Mouse (Mus musculus): Measurements from ENCODE around the gene Mecr.
A peak's percentile ranks its signal among the peaks of the same experiment; 100 is the strongest.
"Not testable (repeated sequence)": the region's sequence is repeated elsewhere in the genome, so short reads cannot be mapped to it uniquely, and the experiment has no call there.

Mecr gene

DNA sequence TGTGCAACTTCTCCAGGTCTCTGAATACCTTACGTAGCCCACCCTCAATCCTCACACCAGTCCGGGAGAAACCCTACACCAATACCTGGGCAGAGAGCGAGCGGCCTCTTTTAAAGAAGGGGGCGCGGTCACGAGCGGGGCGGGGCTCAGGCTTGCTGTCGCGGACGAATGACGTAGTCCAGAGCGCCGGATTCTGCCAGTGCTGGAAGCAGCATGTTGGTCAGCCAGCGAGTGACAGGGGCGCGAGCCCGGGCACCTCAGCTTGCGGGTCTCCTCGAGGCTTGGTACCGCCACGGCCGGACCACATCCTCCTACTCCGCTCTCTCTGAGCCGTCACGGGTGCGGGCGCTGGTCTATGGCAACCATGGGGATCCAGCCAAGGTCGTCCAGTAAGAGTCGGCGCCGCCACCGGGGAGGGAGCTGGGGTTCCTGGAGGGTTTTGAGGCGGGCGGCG is at the start of gene Mecr:
Gene Mecr, plus strand, starts transcription at position 181 of the 454 bp plus-strand sequence.
- DNase-seq (ENCODE audit: low spot score) = peak; percentile 84

DNA sequence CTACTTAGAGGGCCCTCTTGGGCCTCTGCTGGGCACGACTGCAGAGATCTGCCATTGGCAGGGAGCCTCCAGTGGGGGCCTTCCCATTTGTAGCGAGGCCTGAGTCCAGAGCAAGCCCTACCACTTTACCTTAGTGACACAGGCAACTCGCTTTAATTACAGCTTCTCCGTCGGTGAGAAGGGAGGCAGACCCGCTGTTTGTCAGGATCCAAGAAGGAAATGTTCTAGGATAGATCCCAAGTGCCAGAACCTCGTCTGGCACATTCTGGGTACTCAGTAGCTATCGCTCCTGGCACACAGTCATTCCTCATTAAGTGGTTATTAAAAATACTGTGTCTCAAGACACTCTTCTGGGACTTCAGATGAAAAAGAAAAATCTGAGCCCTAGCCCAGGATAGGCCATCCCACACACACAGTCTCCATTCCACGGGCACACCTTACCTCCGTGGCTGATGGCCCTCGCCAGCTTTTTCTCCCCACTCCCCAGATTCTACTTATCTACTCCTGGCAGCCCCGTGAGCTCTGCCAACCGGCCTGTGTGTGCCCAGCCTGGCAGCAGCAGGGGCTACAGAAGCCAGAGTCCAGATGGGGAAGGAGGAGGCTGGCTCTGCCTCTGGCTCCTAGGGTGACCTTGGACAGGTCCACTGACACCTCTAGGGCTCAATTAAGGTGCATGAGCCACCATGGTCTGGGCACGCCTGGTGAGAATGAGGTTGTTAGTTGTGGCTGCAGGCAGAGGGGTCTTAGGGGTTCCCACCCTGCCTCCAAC is 46.8 kb upstream of the Mecr start:
- DNase-seq (ENCODE audit: low spot score) = no peak

DNA sequence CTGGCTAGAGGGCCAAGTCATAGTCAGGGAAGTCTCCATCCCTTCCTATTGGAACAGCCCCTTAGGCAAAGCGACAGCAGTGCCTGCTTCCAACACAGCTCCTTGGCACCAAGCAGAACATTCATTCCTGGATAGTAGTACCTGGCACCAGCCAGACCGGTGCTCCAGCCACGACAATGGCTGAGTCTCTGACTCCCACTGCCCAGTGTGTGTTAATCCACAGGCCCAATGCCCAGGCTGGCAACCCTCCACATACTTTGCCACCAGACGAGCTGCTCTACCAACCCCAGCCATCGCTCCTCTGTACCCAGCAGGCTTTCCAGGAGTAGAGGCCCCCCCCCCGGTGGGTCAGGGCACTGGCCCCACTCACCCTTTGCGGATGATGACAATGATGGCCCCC is 45.8 kb upstream of the Mecr start:
- no peak for DNase-seq (ENCODE audit: low spot score)

DNA sequence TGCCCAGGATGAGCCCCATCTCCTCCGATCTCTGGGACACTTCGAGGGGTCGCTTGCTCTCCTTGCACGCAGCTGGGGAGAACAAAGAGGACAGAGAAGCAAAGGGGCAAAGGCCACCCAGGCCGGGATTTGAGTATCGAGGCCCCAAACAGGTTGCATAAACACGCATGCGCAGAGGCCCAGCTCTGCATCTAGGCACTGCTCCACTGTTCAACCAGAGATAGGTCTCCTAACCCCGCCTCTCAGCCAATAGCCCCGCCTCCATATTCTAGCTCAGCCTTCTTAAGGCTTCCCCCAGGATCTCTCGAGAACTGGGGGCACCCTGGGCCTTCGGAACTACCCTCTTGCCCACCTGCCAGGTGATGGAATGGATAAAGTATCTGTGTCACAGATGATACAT is 45.4 kb upstream of the Mecr start:
- DNase-seq (ENCODE audit: low spot score) = no peak

DNA sequence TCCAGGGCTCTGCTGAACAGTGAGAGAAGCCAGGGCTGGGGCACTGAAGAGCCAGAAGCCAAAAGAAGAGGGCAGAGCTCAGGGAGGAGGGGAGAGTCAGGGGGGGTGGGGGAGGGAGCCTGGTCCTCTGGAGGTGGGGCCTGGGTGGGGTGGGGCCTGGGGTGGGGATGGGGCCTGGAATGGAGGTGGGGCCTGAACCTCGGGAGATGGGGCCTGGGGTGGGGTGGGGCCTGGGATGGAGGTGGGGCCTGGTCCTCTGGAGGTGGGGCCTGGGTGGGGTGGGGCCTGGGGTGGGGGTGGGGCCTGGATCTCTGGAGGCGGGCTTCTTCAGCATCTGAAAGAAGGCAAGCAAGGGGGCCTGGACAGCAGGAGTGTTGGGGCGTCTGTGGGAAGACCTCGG is 44.3 kb upstream of the Mecr start:
- DNase-seq (ENCODE audit: low spot score) = no peak

DNA sequence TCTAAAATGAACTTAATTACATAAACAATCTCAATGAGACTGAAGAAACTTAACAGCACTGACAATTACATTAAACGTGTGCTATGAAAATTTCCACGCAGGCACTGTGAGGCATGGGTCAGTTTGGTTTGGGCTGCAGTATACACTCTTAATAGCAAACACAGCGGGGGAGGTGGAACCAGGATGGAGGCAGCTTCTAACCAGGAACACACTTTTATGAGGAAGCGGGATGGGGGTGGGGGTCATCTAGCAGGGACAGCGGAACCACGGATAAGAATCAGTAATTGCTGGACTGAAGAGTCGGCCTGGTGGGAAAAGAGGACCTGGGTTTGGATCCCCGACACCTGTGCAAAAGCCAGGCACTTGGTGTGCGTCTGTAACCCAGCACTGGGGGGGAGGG is 39.4 kb upstream of the Mecr start:
- DNase-seq (ENCODE audit: low spot score) = no peak

DNA sequence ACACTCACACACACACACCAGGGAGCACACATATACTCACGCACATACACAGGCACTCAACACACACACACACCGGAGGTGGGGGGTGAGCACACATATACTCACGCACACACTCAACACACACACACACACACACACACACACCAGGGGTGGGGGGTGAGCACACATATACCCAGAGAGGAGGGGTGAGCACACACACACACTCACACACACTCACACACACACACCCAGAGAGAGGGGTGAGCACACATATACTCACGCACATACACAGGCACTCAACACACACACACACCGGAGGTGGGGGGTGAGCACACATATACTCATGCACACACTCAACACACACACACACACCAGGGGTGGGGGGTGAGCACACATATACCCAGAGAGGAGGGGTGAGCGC is 38.5 kb upstream of the Mecr start:
- not testable (repeated sequence) for DNase-seq (ENCODE audit: low spot score)

DNA sequence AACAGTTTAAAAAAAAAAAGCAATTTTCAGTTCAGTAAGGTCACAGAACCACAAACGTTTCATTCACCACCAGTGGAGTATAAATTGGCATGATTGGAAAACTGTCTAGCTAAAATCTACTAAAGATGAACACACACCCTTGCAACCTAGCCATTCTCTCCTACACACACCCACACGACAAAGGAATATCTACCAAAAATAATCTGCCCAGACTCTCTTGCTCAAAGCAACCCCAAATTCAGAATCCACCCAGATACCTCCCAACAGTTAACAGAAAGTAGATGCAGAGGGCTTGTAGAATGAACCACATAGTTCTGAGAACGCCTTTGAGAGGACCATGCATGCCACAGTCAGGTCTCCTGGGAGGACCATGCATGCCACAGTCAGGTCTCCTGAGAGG is 38.0 kb upstream of the Mecr start:
- DNase-seq (ENCODE audit: low spot score) = no peak

DNA sequence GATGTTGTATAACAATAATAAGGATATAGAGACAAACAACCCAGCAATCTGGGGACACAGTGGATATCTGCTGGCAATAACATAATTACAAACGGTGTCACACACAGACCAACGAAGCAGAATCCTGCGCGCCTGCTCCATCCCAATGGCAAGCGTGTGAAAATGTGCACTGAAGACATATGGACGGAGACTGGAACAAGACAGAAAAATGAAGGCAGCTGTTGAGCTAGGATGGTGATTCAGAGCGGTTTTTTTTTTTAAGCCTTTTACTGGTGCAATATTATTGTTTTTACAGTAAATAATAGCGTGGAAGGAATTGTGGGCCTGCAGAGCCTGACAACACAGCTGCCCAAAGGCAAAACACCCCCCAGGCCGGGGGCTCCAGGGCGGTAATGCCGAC is 30.8 kb upstream of the Mecr start:
- DNase-seq (ENCODE audit: low spot score) = no peak

DNA sequence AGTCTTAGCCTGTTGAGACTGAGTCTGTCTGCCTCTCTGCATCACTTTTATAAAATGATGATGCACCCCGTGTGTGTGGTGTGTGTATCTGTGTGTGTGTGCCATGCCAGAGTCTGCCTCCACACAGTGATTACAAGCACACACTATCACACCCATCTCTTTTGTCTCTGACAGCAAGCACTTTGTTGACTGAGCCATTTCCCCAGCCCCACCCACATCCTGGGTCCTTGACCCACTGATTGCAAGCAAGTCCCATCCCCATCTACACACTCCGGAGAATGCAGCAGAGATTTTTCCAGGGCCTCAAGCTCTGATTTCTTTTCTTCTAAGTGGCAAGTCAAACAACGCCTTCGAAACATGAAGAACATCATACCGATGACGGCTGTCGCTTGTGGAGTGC is 29.5 kb upstream of the Mecr start:
- no peak for DNase-seq (ENCODE audit: low spot score)

DNA sequence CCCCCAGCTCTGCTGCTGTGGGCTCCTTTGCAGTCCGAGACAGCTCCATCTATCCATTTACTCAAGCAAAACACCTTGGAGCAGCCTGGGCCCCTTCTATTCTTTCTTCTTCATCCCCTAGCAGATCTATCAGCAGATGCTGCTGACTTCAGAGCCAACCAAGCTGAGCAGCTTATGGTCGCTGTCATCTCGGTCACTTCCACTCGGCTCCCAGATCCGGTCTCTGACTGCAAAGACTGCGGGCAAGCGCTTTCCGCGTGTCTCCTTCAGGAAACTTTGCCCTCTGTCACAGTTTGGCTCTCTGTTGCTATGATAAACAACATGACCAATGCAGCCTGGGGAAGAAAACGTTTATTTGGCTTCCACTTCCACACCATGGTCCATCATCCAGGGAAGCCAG is 28.4 kb upstream of the Mecr start:
- DNase-seq (ENCODE audit: low spot score) = no peak

DNA sequence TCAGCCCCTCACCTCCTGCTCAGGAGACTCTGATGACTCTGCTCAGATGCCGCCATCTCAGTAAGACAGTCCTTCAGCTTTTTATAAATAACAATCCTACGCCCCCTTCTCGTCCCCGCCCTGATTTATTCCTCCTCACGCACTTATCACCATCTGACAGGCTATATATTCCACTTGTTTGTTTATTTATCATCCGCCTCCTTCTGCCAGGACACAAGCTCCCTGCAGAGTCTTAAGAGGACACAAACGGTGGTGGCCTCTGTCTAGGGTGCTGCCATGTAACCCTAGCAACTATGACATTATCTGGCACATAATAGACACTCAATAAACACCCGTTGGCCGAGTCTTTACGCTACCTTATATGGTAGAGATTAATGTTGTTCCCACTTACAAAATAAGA is 27.5 kb upstream of the Mecr start:
- DNase-seq (ENCODE audit: low spot score) = no peak

DNA sequence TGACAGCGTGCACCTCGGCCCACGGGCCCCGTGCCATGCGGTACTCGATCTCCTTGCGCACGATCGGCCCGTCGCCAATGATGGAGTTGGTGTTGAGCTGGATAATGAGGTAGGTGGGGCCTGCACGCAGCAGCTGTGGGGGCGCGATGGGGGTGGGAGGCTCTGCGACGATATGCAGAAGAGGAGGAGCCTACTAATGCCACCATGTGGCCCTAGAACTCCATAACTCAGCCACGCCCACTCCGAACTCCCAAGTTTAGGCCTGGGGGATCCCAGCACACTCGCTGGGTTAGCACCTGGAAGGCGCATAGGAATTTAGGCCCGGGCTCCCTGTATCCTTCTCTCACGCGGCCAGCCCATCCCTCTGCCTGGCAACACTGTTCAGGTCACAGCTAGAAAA is 24.3 kb upstream of the Mecr start:
- DNase-seq (ENCODE audit: low spot score) = no peak

DNA sequence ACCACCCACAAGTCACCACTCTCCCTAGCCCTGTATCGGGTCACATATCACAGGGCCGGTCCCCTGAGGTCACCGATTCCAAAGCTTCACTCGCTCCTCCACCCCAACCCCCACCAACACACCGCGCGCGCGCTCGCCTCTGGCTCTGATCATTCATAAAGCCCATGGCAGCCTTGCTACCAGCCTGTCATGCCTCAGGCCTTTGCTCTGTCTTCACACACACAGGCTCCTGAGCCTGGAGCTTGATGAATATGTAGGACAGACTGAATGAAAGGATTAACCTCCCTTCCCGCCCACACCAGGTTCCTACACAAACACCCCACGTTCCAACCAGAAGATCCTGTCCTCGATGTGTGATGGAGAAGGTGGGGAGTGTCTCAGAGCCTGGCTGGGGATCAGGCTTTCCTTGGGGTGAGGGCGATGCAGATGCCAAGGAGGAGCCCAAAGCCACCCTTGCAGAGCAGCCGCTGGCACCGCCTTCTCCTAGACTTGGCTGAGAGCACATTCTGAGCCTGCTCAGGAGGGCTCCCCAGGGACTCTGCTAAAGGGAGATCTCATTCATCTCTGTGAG is 22.0 kb upstream of the Mecr start:
- no peak for DNase-seq (ENCODE audit: low spot score)

DNA sequence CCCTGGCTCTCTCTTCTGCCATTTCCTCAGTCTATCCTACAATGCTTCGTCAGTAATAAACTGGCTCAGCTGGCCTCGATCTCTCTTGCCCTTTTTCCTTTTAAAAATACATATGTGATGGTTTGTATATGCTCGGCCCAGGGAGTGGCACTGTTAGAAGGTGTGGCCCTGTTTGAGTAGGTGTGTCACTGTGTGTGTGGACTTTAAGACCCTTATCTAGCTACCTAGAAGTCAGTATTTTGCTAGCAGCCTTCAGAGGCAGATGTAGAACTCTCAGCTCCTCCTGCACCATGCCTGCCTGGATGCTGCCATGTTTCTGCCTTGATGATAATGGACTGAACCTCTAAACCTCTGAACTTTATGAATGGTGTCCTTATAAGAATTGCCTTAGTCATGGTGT is 20.7 kb upstream of the Mecr start:
- DNase-seq (ENCODE audit: low spot score) = no peak

DNA sequence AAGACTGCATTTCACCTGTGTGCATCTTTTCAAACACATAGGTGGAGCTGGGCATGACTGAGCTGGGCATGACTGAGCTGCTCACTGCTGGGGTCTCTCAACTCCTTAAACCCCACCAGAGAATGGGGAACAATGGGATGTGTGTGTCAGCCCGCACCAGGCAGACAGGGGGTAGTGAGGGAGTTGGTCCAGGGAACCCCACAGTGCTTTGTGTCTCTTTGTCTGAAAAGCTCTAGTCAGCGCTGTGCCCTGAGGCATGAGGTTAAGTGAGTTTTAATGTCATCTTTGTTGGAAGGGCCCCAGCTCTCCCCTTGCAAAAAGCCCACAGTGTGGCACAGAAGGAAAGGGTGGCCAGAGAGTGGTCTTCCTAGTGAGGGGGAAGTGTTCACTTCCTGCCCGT is 18.3 kb upstream of the Mecr start:
- no peak for DNase-seq (ENCODE audit: low spot score)

DNA sequence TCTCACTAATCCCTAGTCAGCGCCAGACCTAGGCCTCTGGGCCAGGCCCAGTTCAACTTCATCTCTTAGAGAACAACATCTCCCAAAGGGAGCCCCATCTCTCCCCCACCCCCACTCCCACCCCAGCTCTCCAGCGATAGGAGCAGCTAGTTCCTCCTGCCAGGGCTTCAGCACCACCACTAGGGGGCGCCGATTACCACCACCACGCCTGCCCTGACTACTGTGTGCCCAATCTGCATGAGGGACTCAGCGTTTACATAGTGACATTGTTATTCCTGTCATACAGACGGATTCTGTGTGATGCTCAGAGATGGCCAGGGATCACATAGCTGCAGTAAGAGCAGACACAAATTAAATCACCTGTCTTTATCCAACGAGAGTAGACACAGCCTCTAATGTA is 17.4 kb upstream of the Mecr start:
- no peak for DNase-seq (ENCODE audit: low spot score)

DNA sequence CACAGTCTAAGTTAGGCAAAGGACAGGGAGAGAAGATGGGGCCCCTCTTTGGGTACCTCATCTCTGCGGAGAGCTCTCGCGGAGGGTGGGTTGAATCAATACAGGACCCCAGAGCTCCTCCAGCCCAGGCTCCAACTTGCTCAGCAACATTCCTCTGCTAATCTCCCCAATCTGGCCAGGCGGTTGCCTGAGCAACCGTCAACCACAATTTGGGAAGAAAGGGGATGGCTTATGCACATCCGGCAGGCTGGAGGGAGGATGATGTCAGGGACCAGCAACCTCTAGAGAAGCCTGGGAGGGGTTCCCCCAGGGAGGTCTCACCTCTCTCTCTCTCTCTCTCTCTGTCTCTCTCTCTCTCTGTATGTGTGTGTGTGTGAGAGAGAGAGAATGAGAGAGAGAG is 16.4 kb upstream of the Mecr start:
- DNase-seq (ENCODE audit: low spot score) = no peak

DNA sequence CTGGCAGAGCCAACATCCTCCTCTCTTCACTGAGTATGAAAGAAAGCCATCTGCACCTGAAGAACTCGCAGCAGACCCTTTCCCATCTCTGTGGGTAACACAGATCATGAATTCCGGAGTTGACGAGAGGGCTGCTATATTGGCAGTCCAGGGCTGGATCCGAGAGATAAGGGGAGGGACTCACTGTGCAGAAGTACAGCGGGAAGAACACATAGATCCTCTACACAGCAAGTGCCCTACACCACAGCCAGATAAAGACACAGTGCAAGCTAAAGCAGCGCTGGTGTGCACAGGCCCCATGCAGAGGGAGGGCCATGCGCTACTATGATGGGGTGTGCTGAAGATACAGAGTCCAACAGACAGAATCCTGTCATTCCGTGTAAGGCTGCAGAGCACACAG is 14.1 kb upstream of the Mecr start:
- DNase-seq (ENCODE audit: low spot score) = no peak

DNA sequence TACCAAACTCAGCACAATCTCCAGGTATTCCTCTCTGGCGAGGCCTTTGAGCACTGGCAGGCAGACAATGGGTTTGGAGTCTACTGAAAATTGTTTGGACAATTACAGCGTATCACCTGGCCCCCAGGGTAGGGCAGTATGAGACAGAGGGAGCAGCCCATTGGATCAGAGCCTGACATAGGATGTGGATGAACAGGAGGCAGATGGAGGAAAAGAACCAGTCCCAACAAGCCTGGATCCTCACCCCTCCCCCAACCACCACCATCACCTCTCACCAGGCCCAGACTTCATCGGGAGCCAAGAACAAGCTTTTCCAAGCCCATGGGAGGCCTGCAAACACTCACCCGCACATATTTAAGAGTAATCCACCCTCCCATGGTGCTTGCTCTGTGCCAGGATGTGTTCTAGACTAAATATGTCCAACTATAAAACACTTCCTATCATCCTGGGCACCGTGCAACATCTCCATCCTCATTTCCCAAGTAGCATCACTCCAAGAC is 11.7 kb upstream of the Mecr start:
- no peak for DNase-seq (ENCODE audit: low spot score)

DNA sequence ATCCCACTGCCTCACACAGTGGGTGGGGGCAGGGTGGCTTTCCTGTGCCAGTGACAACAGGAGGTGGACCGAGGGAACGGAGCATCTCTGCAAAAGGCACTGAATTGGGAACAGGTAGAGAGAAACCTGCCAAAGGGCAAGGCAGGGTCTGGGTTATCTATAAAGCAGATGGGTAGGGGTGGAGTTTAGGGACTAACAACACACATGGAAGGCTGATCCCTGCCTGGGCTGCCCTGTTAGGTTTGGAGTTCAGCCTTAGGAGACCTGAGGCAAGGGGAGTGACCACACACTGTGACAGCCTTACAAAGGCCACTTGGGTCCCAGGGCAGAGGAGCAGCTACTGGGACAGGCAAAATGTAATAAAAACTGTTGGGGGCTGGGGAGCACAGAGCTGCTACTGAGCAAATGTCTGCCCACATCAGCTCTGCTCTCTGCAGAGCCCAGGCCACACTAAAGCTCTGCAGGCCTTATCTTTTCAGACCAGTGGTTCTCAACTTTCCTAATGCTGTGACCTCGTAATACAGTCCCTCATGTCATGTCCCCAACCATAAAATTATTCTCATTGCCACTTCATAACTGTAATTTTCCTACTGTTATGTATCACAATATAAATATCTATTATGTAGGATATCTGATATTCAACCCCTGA is 10.4 kb upstream of the Mecr start:
- DNase-seq (ENCODE audit: low spot score) = no peak

DNA sequence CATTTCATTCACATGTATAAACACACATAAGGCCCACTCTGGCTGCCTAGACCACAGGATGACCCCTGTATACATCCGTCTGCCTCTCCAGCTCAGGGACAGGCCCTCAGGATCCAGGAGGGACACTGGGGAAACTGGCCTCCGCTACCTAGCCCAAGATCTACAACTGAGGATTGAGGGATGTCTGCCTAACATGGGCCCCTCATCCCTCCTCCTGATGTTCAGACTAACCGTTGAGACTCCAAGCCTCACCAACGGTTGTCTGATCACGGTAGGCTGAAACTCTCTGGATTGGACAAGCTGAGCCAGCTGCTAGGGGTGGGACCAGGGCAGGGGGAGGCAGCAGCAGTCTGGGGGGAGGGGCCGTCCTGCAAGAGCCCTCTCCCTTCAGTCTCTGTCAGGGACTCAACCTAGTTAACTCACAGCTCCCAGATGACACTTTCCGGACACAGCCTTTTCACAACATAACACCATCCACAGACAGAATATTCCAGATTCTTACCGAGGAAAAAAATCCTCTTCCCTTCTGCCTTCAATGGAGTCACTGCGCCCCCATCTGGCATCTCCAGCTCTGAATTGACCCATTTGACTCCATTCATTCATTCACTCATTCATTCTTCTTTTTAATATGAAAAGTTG is 9.2 kb upstream of the Mecr start:
- DNase-seq (ENCODE audit: low spot score) = no peak

DNA sequence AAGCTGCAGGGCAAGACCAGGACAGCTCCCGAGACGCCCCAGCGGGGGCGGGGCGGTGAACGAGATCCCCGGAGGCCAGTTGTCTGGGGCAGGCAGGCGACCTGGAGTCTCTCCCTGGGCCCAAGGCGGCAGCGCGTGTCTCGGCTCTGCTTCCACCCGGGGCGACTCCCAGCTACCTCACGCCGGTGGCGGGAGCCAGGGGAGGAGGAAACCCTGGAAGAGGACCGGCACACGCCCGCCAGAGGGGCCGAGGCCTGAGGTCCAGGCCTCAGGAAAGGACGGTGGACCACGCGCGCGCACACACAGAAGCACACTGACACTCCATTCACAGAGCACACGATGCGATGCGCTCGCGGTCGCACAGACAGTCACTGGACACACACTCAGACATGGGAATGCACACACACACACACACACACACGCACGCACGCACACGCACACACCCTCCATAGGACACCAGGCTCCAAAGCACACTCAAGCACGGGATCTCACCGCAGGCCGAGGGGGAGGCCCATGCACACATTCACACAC is 6.9 kb upstream of the Mecr start:
- DNase-seq (ENCODE audit: low spot score) = no peak

Data from layer of hippocampus, adult 9-10 months (tissue).